Mouse (Mus musculus) cerebellum, adult 2 months (tissue): Measurements from ENCODE around the gene Hspb1.

ENCODE experiments used
- CTCF ChIP-seq: fragments of 200-500 bp; IDR thresholded peaks from 2 replicates; pipeline ENCODE4 v1.5.1; 2011; ENCODE audit warnings: low read depth, mild to moderate bottlenecking, control low read depth, low read length, moderate library complexity, borderline replicate concordance; ENCODE audit not compliant: insufficient read depth
- POLR2A ChIP-seq: fragments of 200-500 bp; IDR thresholded peaks from 2 replicates; pipeline ENCODE4 v1.6.1; 2011; ENCODE audit warnings: low read length, control low read depth, borderline replicate concordance; ENCODE audit not compliant: insufficient read depth

DNA sequence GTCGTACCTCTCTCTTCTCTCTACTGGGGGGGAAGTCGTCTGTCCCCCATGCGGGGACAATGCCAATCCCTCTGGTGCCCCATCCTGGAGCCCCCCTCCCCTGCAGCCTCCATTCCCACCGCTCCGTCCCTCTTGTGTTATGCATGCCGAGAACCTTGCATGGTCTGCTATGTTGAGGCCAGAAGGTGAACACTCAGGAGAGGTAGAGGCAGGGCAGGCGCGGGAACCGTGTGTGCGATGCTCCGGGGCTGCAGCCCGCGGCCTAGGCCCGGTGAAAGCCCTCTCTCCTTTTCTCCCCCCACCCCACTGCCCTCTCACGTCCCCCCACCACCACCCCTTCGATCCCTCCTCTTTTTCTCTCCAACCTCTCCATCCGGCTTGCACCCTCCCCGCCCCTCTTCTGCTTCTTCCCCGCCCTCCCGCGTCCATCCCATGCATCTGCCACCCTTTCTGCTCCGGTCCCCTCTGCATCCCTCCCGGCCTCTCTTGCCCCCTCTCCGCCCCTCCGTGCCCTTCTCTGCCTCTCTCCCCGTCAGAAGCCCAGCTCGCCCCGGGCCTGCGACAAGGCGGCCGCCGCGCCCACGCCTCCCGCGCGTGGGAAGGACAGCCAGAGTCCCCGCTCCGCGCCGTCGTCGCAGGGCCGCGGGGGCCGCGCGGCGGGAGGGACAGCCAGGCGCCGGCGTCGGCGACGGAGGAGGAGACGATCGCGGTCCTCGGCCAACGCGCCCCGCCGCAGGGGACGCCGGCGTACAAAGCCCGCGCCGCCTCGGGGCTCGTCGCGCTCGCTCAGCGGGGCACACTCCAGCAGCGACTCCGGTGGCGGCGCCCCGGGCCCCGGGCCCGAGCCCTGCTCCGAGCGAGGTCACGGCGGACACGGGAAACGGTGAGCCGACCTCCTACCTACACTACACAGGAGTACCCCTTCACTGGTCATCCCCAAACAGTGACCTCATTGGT is 19.8 kb upstream of the Hspb1 start:
- no peak for TF ChIP-seq POLR2A
- no peak for TF ChIP-seq CTCF
